Mouse (Mus musculus) kidney, embryonic 14.5 days (tissue): ENCODE measurements around the gene Cldn1. TPM values are rescaled to one million over a fixed set of nuclear protein-coding genes. Genes with fewer than 3 reads are reported as not detected.

ENCODE experiments used
- ATAC-seq: fragments of 200-750 bp; cut with Nextera tagmentation; 2 replicates; pipeline ENCODE4 v1.8.0; 2017; ENCODE audit warnings: moderate number of reproducible peaks, mild to moderate bottlenecking, moderate TSS enrichment, moderate library complexity; ENCODE audit not compliant: low FRiP score, low TSS enrichment
- H3K27ac ChIP-seq: fragments of 300-500 bp; sonication (generic); 2 replicates; pipeline ENCODE4 v1.5.1; 2014; ENCODE audit warnings: low read depth, mild to moderate bottlenecking, low read length, moderate library complexity, mixed read lengths
- H3K27me3 ChIP-seq: fragments of 300-500 bp; sonication (generic); 2 replicates; pipeline ENCODE4 v1.6.1; 2014; ENCODE audit warnings: mild to moderate bottlenecking, low read length; ENCODE audit not compliant: control insufficient read depth, insufficient read depth
- H3K36me3 ChIP-seq: fragments of 300-500 bp; sonication (generic); 2 replicates; pipeline ENCODE4 v1.6.1; 2014; ENCODE audit warnings: low read length, mixed read lengths; ENCODE audit not compliant: control insufficient read depth, insufficient read depth
- H3K4me1 ChIP-seq: fragments of 300-500 bp; sonication (generic); 2 replicates; pipeline ENCODE4 v1.6.1; 2014; ENCODE audit warnings: low read length, mixed read lengths; ENCODE audit not compliant: control insufficient read depth, insufficient read depth
- H3K4me2 ChIP-seq: fragments of 300-500 bp; sonication (generic); replicated peaks from 2 replicates; pipeline ENCODE4 v1.6.1; 2014; ENCODE audit warnings: low read depth, mild to moderate bottlenecking, low read length
- H3K4me3 ChIP-seq: fragments of 300-500 bp; sonication (generic); 2 replicates; pipeline ENCODE4 v1.5.1; 2014; ENCODE audit warnings: mild to moderate bottlenecking, low read length
- H3K9ac ChIP-seq: fragments of 300-500 bp; sonication (generic); 2 replicates; pipeline ENCODE4 v1.6.1; 2014; ENCODE audit warnings: low read depth, mild to moderate bottlenecking, low read length, moderate library complexity
- H3K9me3 ChIP-seq: fragments of 300-500 bp; sonication (generic); 2 replicates; pipeline ENCODE4 v1.6.1; 2016; ENCODE audit warnings: low read length; ENCODE audit not compliant: control insufficient read depth
- WGBS: fragments of 180-500 bp; shearing (Covaris S2); extraction: QIAGEN DNeasy Blood & Tissue Kit; methylation state at CpG from one replicate; pipeline ENCODE4 v1.1.7; 2014; 5-methylcytosine and 5-hydroxymethylcytosine counted together
- polyA plus RNA-seq: library from polyadenylated mRNA; unstranded; fragments of >200 nt; fragmentation: Nextera tagmentation; extraction: Ambion mirVana; gene quantifications from 2 replicates; pipeline ENCODE4 v1.2.1, GENCODE M21; 2014

Gene Cldn1
- polyA plus RNA-seq, 1 experiment from 2014 or later: 32.5 TPM

- no peaks in the 10 kb centered on the region for H3K9me3 ChIP-seq
- no peak for ATAC-seq
- WGBS: 80% methylated on average over 1 of the region's 1 CpGs
- no peak overlapping the region for H3K9ac ChIP-seq
- H3K4me1 ChIP-seq: no peaks in the 10 kb centered on the region
- no peaks in the 10 kb centered on the region for H3K36me3 ChIP-seq
- no peak overlapping the region for H3K27ac ChIP-seq
- no peaks in the 10 kb centered on the region for H3K27me3 ChIP-seq
- H3K4me2 ChIP-seq: no peak overlapping the region
- H3K4me3 ChIP-seq: no peak overlapping the region
Observed at GRCm38 (mm10) chr16:26348809-26349208, 22.8 kb downstream of the Cldn1 start.

DNA sequence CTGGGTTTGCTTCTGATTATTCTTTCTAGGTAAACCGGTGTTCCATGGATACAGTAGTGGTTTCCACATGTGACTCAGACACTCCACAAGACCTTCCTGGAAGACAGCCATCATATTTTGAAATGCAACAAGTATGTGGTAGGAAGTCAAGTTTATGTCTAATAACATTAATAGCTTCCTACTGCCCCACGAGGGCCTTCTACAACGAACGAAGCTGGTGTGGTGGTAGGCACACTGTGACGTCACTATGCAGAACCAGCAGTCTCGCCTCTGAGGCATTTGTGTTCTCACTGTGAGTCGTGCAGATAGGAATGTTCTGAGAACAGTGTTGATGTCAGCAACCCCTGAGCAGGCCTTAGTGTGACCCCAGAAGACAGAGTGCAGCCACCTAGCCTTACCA lies 55.4 kb downstream of the Cldn1 start:
- H3K9me3 ChIP-seq: no peaks in the 10 kb centered on the region
- H3K27me3 ChIP-seq: no peaks in the 10 kb centered on the region
- H3K4me1 ChIP-seq: no peaks in the 10 kb centered on the region
- 85% methylated on average over 7 of the region's 7 CpGs for WGBS
- H3K9ac ChIP-seq: no peak overlapping the region
- no peak overlapping the region for H3K4me2 ChIP-seq
- H3K36me3 ChIP-seq: no peaks in the 10 kb centered on the region
- H3K27ac ChIP-seq: no peak overlapping the region
- H3K4me3 ChIP-seq: no peak overlapping the region
- ATAC-seq: no peak

DNA sequence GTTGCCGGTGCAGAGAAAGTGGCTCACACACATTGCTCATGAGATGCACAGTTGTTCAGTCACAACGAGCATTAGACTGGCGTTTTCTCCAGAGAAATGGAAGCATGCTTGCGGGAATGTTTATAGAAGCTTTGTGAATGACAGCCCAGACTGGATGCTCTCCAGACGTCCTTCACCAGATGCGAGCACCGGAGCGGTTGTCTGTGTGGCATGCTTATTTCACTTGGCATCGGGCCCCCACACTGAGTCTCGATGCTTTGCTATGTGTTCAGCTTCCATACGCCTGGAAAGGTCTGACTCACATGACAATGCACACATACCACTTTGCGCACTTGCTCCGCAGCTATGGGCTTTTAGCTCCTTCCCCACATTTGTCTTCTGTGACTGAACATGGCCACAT lies 56.8 kb downstream of the Cldn1 start:
- WGBS: 71% methylated on average over 13 of the region's 13 CpGs
- ATAC-seq: no peak
- H3K27ac ChIP-seq: no peak overlapping the region
- H3K4me2 ChIP-seq: no peak overlapping the region
- H3K9me3 ChIP-seq: no peaks in the 10 kb centered on the region
- no peaks in the 10 kb centered on the region for H3K4me1 ChIP-seq
- no peak overlapping the region for H3K4me3 ChIP-seq
- no peaks in the 10 kb centered on the region for H3K36me3 ChIP-seq
- no peak overlapping the region for H3K9ac ChIP-seq
- H3K27me3 ChIP-seq: no peaks in the 10 kb centered on the region

- H3K4me2 ChIP-seq: no peak overlapping the region
- no peak overlapping the region for H3K27ac ChIP-seq
- 96% methylated on average over 2 of the region's 2 CpGs for WGBS
- H3K27me3 ChIP-seq: no peaks in the 10 kb centered on the region
- no peaks in the 10 kb centered on the region for H3K4me1 ChIP-seq
- no peaks in the 10 kb centered on the region for H3K9me3 ChIP-seq
- H3K4me3 ChIP-seq: no peak overlapping the region
- no peaks in the 10 kb centered on the region for H3K36me3 ChIP-seq
- no peak overlapping the region for H3K9ac ChIP-seq
- no peak for ATAC-seq
Observed at GRCm38 (mm10) chr16:26309402-26309801, 62.2 kb downstream of the Cldn1 start.

Other genes with a start within 250 kb of the Cldn1 start
- gene Cldn16, start 91.3 kb upstream of the Cldn1 start, polyA plus RNA-seq: 3.1 and 3.2 TPM in 2 replicates
- gene Tmem207, start 154.9 kb upstream of the Cldn1 start, polyA plus RNA-seq: not detected in 2 replicates
- 5.3 and 11.6 TPM in 2 replicates for gene Il1rap, start 209.9 kb upstream of the Cldn1 start, polyA plus RNA-seq